Mouse (Mus musculus): Measurements from ENCODE around the gene Gm14288.
"Not testable (repeated sequence)": the region's sequence is repeated elsewhere in the genome, so short reads cannot be mapped to it uniquely, and the experiment has no call there.

The Gm14288 gene

GRCm38 (mm10) chr2:175800993-175801392, at the start of gene Gm14288:
Gene Gm14288, minus strand, starts transcription at chr2:175801093.
- not testable (repeated sequence) for DNase-seq (ENCODE audit: low spot score in 2 of 2)

GRCm38 (mm10) chr2:175741237-175741636, 59.7 kb downstream of the Gm14288 start, which contains the start of gene Gm2007:
Gene Gm2007, plus strand, starts transcription at chr2:175741537.
- not testable (repeated sequence) for DNase-seq (ENCODE audit: low spot score in 2 of 2)
